Mouse (Mus musculus): ENCODE measurements around the gene Osbpl6. TPM values are rescaled to one million over a fixed set of nuclear protein-coding genes. Genes with fewer than 3 reads are reported as not detected.

Gene Osbpl6
- polyA plus RNA-seq, 1 experiment from 2014 or later = 22.1 TPM

- Histone ChIP-seq H3K36me3 (ENCODE audit: control insufficient read depth, insufficient read depth, low read length) (0 out of 2 replicates have a peak, but pooled peaks cover 5% of the 10 kb centered on the region), H3K9ac (replicated peaks; ENCODE audit: low read length) (no peak overlapping the region), H3K27me3 (ENCODE audit: control insufficient read depth, insufficient read depth, low read length) (no peaks in the 10 kb centered on the region), H3K27ac (replicated peaks; ENCODE audit: low read depth, low read length) (no peak overlapping the region), H3K9me3 (ENCODE audit: control insufficient read depth, low read length) (no peaks in the 10 kb centered on the region), H3K4me3 (replicated peaks; ENCODE audit: low read depth, low read length) (no peak overlapping the region), H3K4me1 (ENCODE audit: control insufficient read depth, insufficient read depth, low read length) (no peaks in the 10 kb centered on the region), H3K4me2 (ENCODE audit: low read length) (no peak overlapping the region)
- WGBS = 90% methylated on average over 12 of the region's 12 CpGs
- no peak for ATAC-seq (ENCODE audit: low FRiP score, low TSS enrichment)
- DNase-seq = no peak
Measured at GRCm38 (mm10) chr2:76549316-76549715, 143.0 kb downstream of the Osbpl6 start.

GRCm38 (mm10) chr2:76555852-76556558 lies 149.7 kb downstream of the Osbpl6 start:
- Histone ChIP-seq H3K4me1 (ENCODE audit: control insufficient read depth, insufficient read depth, low read length) (no peaks in the 10 kb centered on the region), H3K9ac (replicated peaks; ENCODE audit: low read length) (no peak overlapping the region), H3K36me3 (ENCODE audit: control insufficient read depth, insufficient read depth, low read length) (no peaks in the 10 kb centered on the region), H3K4me2 (ENCODE audit: low read length) (no peak overlapping the region), H3K4me3 (replicated peaks; ENCODE audit: low read depth, low read length) (no peak overlapping the region), H3K9me3 (ENCODE audit: control insufficient read depth, low read length) (no peaks in the 10 kb centered on the region), H3K27ac (replicated peaks; ENCODE audit: low read depth, low read length) (no peak overlapping the region), H3K27me3 (ENCODE audit: control insufficient read depth, insufficient read depth, low read length) (no peaks in the 10 kb centered on the region)
- WGBS = 87% methylated on average over 11 of the region's 11 CpGs
- ATAC-seq (ENCODE audit: low FRiP score, low TSS enrichment) (no peak), DNase-seq (no peak)

GRCm38 (mm10) chr2:76560146-76560545 lies 153.8 kb downstream of the Osbpl6 start:
- H3K4me1 ChIP-seq (ENCODE audit: control insufficient read depth, insufficient read depth, low read length) = no peaks in the 10 kb centered on the region
- 91% methylated on average over 10 of the region's 10 CpGs for WGBS
- H3K27ac ChIP-seq (replicated peaks; ENCODE audit: low read depth, low read length) = no peak overlapping the region
- H3K4me2 ChIP-seq (ENCODE audit: low read length) = no peak overlapping the region
- ATAC-seq (ENCODE audit: low FRiP score, low TSS enrichment) (no peak), DNase-seq (no peak)
- no peaks in the 10 kb centered on the region for H3K36me3 ChIP-seq (ENCODE audit: control insufficient read depth, insufficient read depth, low read length)
- H3K9me3 ChIP-seq (ENCODE audit: control insufficient read depth, low read length) = no peaks in the 10 kb centered on the region
- no peak overlapping the region for H3K9ac ChIP-seq (replicated peaks; ENCODE audit: low read length)
- no peaks in the 10 kb centered on the region for H3K27me3 ChIP-seq (ENCODE audit: control insufficient read depth, insufficient read depth, low read length)
- H3K4me3 ChIP-seq (replicated peaks; ENCODE audit: low read depth, low read length) = no peak overlapping the region

GRCm38 (mm10) chr2:76563862-76564261 lies 157.6 kb downstream of the Osbpl6 start:
- Histone ChIP-seq H3K4me2 (ENCODE audit: low read length) (no peak overlapping the region), H3K4me1 (ENCODE audit: control insufficient read depth, insufficient read depth, low read length) (no peaks in the 10 kb centered on the region), H3K9ac (replicated peaks; ENCODE audit: low read length) (no peak overlapping the region), H3K4me3 (replicated peaks; ENCODE audit: low read depth, low read length) (no peak overlapping the region), H3K9me3 (ENCODE audit: control insufficient read depth, low read length) (no peaks in the 10 kb centered on the region), H3K36me3 (ENCODE audit: control insufficient read depth, insufficient read depth, low read length) (no peaks in the 10 kb centered on the region), H3K27me3 (ENCODE audit: control insufficient read depth, insufficient read depth, low read length) (no peaks in the 10 kb centered on the region), H3K27ac (replicated peaks; ENCODE audit: low read depth, low read length) (no peak overlapping the region)
- ATAC-seq (ENCODE audit: low FRiP score, low TSS enrichment) (no peak), DNase-seq (no peak)
- 82% methylated on average over 4 of the region's 4 CpGs for WGBS

GRCm38 (mm10) chr2:76566933-76567551 lies 160.7 kb downstream of the Osbpl6 start:
- ATAC-seq (ENCODE audit: low FRiP score, low TSS enrichment) (no peak), DNase-seq (no peak)
- Histone ChIP-seq H3K36me3 (ENCODE audit: control insufficient read depth, insufficient read depth, low read length) (no peaks in the 10 kb centered on the region), H3K9ac (replicated peaks; ENCODE audit: low read length) (no peak overlapping the region), H3K27me3 (ENCODE audit: control insufficient read depth, insufficient read depth, low read length) (no peaks in the 10 kb centered on the region), H3K4me3 (replicated peaks; ENCODE audit: low read depth, low read length) (no peak overlapping the region), H3K4me1 (ENCODE audit: control insufficient read depth, insufficient read depth, low read length) (no peaks in the 10 kb centered on the region), H3K27ac (replicated peaks; ENCODE audit: low read depth, low read length) (no peak overlapping the region), H3K4me2 (ENCODE audit: low read length) (no peak overlapping the region), H3K9me3 (ENCODE audit: control insufficient read depth, low read length) (no peaks in the 10 kb centered on the region)
- WGBS = 91% methylated on average over 8 of the region's 8 CpGs

DNA sequence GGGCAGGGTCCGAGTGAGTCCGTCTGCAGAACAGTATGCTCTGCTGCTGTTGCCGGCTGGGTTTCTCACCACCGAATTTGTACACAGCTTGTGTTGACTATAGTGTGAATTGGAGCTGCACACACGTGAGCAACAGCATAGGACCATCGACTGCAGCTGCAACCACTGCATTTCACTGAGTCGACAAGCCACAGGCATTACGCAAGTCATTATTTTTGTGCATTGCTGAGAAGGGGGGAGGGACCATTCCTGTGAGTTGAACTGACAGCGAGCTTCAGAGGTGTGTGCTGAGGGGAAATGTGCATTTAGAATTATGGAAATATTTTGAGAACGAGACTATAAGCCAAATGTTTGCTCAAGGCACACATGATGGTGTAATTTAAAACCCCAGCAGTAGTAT lies 165.2 kb downstream of the Osbpl6 start:
- ATAC-seq (ENCODE audit: low FRiP score, low TSS enrichment) (no peak), DNase-seq (peak; percentile 39)
- H3K27me3 ChIP-seq (ENCODE audit: control insufficient read depth, insufficient read depth, low read length) = no peaks in the 10 kb centered on the region
- no peaks in the 10 kb centered on the region for H3K9me3 ChIP-seq (ENCODE audit: control insufficient read depth, low read length)
- H3K9ac ChIP-seq (replicated peaks; ENCODE audit: low read length) = no peak overlapping the region
- H3K27ac ChIP-seq (replicated peaks; ENCODE audit: low read depth, low read length) = no peak overlapping the region
- no peaks in the 10 kb centered on the region for H3K36me3 ChIP-seq (ENCODE audit: control insufficient read depth, insufficient read depth, low read length)
- WGBS = 74% methylated on average over 10 of the region's 10 CpGs
- H3K4me1 ChIP-seq (ENCODE audit: control insufficient read depth, insufficient read depth, low read length) = no peaks in the 10 kb centered on the region
- no peak overlapping the region for H3K4me2 ChIP-seq (ENCODE audit: low read length)
- no peak overlapping the region for H3K4me3 ChIP-seq (replicated peaks; ENCODE audit: low read depth, low read length)

DNA sequence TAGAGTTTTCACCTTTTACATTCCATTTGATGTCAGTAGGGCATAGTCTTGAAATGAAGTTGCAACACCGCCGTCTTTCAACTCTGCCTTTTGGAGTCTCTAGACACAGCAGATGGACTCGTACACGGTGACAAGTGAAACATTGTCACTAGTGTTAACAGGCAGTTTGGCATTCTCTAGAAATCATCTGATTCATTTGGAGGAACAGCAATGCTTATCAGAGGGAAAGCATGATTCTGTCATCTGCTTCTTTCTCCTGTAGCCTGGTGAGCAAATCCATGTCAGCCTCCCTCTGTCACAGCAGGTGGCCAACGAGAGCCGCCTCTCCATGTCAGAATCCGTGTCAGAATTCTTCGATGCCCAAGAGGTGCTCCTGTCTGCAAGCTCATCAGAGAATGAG lies 172.6 kb downstream of the Osbpl6 start:
- DNase-seq (no peak), ATAC-seq (ENCODE audit: low FRiP score, low TSS enrichment) (no peak)
- Histone ChIP-seq H3K9ac (replicated peaks; ENCODE audit: low read length) (no peak overlapping the region), H3K4me3 (replicated peaks; ENCODE audit: low read depth, low read length) (no peak overlapping the region), H3K9me3 (ENCODE audit: control insufficient read depth, low read length) (no peaks in the 10 kb centered on the region), H3K27me3 (ENCODE audit: control insufficient read depth, insufficient read depth, low read length) (no peaks in the 10 kb centered on the region), H3K4me2 (ENCODE audit: low read length) (no peak overlapping the region), H3K27ac (replicated peaks; ENCODE audit: low read depth, low read length) (no peak overlapping the region), H3K36me3 (ENCODE audit: control insufficient read depth, insufficient read depth, low read length) (no peaks in the 10 kb centered on the region), H3K4me1 (ENCODE audit: control insufficient read depth, insufficient read depth, low read length) (no peaks in the 10 kb centered on the region)
- 78% methylated on average over 8 of the region's 8 CpGs for WGBS

- Histone ChIP-seq H3K9me3 (ENCODE audit: control insufficient read depth, low read length) (no peaks in the 10 kb centered on the region), H3K4me2 (ENCODE audit: low read length) (no peak overlapping the region), H3K27me3 (ENCODE audit: control insufficient read depth, insufficient read depth, low read length) (no peaks in the 10 kb centered on the region), H3K36me3 (ENCODE audit: control insufficient read depth, insufficient read depth, low read length) (peaks cover 24% of the 10 kb centered on the region), H3K4me1 (ENCODE audit: control insufficient read depth, insufficient read depth, low read length) (no peaks in the 10 kb centered on the region), H3K27ac (replicated peaks; ENCODE audit: low read depth, low read length) (no peak overlapping the region), H3K9ac (replicated peaks; ENCODE audit: low read length) (no peak overlapping the region), H3K4me3 (replicated peaks; ENCODE audit: low read depth, low read length) (no peak overlapping the region)
- ATAC-seq (ENCODE audit: low FRiP score, low TSS enrichment) (no peak), DNase-seq (no peak)
- 96% methylated on average over 13 of the region's 13 CpGs for WGBS
Measured at GRCm38 (mm10) chr2:76585090-76585489, 178.8 kb downstream of the Osbpl6 start.

DNA sequence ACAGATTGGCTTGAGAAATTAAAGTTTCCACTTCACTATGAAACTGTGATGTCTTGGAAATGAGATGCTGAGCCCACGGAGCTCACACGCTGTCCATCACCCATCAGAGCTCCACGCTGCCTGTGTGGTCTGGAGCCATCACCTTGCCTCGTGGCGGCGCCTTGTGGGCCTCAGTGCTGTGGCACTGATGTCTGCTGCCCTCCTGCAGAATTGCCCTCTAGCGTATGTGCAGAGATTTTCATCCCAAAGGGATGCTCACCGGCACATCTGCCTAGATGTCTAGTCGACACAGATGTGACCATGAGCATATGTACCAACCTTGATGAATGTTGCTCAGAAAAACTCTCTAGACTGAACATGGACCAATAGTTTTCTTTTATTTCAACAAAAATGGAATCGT lies 180.6 kb downstream of the Osbpl6 start:
- H3K9ac ChIP-seq (replicated peaks; ENCODE audit: low read length) = no peak overlapping the region
- H3K36me3 ChIP-seq (ENCODE audit: control insufficient read depth, insufficient read depth, low read length) = peaks cover 28% of the 10 kb centered on the region
- no peak overlapping the region for H3K4me2 ChIP-seq (ENCODE audit: low read length)
- no peak overlapping the region for H3K27ac ChIP-seq (replicated peaks; ENCODE audit: low read depth, low read length)
- DNase-seq = no peak
- ATAC-seq (ENCODE audit: low FRiP score, low TSS enrichment) = no peak
- H3K9me3 ChIP-seq (ENCODE audit: control insufficient read depth, low read length) = no peaks in the 10 kb centered on the region
- WGBS = 70% methylated on average over 10 of the region's 10 CpGs
- no peaks in the 10 kb centered on the region for H3K27me3 ChIP-seq (ENCODE audit: control insufficient read depth, insufficient read depth, low read length)
- H3K4me1 ChIP-seq (ENCODE audit: control insufficient read depth, insufficient read depth, low read length) = no peaks in the 10 kb centered on the region
- H3K4me3 ChIP-seq (replicated peaks; ENCODE audit: low read depth, low read length) = no peak overlapping the region
